8 mouse cellular contexts compared by ENCODE assay signal in genomic region chr1:58444691-58445090, GRCm38 (mm10). TPM values are rescaled to one million over a fixed set of nuclear protein-coding genes. Genes with fewer than 3 reads are reported as not detected.
DNase-seq lines count a peak whose midpoint lies in the region; ATAC-seq and TF ChIP-seq lines count a peak whose summit lies in the region.

No protein-coding gene starts in this region.

- no peaks in the 10 kb centered on the region for H3K27me3 ChIP-seq in hindbrain, embryonic 16.5 days (replicated peaks; ENCODE audit: control insufficient read depth, insufficient read depth, low read length)
- no peaks in the 10 kb centered on the region for H3K27me3 ChIP-seq in midbrain, postnatal 0 days (ENCODE audit: insufficient read depth, low read length)

- H3K4me3 ChIP-seq in layer of hippocampus, adult 2 months, result peak overlapping the region; percentile 83
- peak overlapping the region; percentile 70 for H3K4me3 ChIP-seq in brown adipose tissue, adult 24 weeks (ENCODE audit: insufficient read depth, low read depth, low read length)
- H3K4me3 ChIP-seq in hindbrain, embryonic 16.5 days (ENCODE audit: low read length), result peak overlapping the region; percentile 78
- peak overlapping the region; percentile 66 for H3K4me3 ChIP-seq in midbrain, postnatal 0 days (ENCODE audit: low read depth, low read length)

- peak overlapping the region; percentile 84 for H3K9ac ChIP-seq in hindbrain, embryonic 16.5 days (ENCODE audit: low read depth, low read length)
- H3K9ac ChIP-seq in midbrain, postnatal 0 days (replicated peaks; ENCODE audit: low read length, poor library complexity, severe bottlenecking), result peak overlapping the region; percentile 83

- H3K9me3 ChIP-seq in hindbrain, embryonic 16.5 days (ENCODE audit: control insufficient read depth, low read length), result no peaks in the 10 kb centered on the region
- no peaks in the 10 kb centered on the region for H3K9me3 ChIP-seq in midbrain, postnatal 0 days (ENCODE audit: low read length)

- DNase-seq in layer of hippocampus, adult 2 months (ENCODE audit: low spot score in 2 of 2), result no peak
- no peak for DNase-seq in layer of hippocampus, postnatal 36 days
- no peak for DNase-seq in midbrain, postnatal 0 days (ENCODE audit: low spot score)
- DNase-seq in right cerebral cortex, postnatal 25 days, result no peak
- no peak for DNase-seq in frontal cortex, postnatal 10 days (ENCODE audit: low spot score in 2 of 2)

- 12% methylated on average over 10 of the region's 10 CpGs for WGBS in hindbrain, embryonic 16.5 days
- WGBS in midbrain, postnatal 0 days, result 11% methylated on average over 10 of the region's 10 CpGs

- peaks cover 5% of the 10 kb centered on the region; the same call in 1 of the 2 replicates for H3K36me3 ChIP-seq in hindbrain, embryonic 16.5 days (ENCODE audit: control insufficient read depth, insufficient read depth, low read length)
- peaks cover 14% of the 10 kb centered on the region; the same call in 1 of the 2 replicates for H3K36me3 ChIP-seq in midbrain, postnatal 0 days (ENCODE audit: insufficient read depth, low read length)

- H3K4me1 ChIP-seq in brown adipose tissue, adult 24 weeks (ENCODE audit: control insufficient read depth, insufficient read depth, insufficient read length, low read length), result peaks cover 8% of the 10 kb centered on the region; the same call in 1 of the 2 replicates
- H3K4me1 ChIP-seq in hindbrain, embryonic 16.5 days (ENCODE audit: control insufficient read depth, insufficient read depth, low read depth, low read length), result peaks cover 16% of the 10 kb centered on the region
- peaks cover 7% of the 10 kb centered on the region; the same call in 1 of the 2 replicates for H3K4me1 ChIP-seq in midbrain, postnatal 0 days (ENCODE audit: insufficient read depth, low read length)

- H3K4me2 ChIP-seq in hindbrain, embryonic 16.5 days (ENCODE audit: low read length), result peak overlapping the region; percentile 84
- peak overlapping the region; percentile 58 for H3K4me2 ChIP-seq in midbrain, postnatal 0 days (ENCODE audit: low read depth, low read length, poor library complexity, severe bottlenecking)

- TF ChIP-seq CTCF in layer of hippocampus, adult 2 months (conservative IDR thresholded peaks at IDR 0.05), result no peak
- no peak for TF ChIP-seq CTCF in midbrain, postnatal 0 days (IDR thresholded peaks at IDR 0.05)

- peak overlapping the region; percentile 94 for H3K27ac ChIP-seq in layer of hippocampus, adult 2 months
- peak overlapping the region; percentile 79; the same call in 1 of the 2 replicates for H3K27ac ChIP-seq in brown adipose tissue, adult 24 weeks (replicated peaks; ENCODE audit: low read depth, low read length)
- H3K27ac ChIP-seq in hindbrain, embryonic 16.5 days (ENCODE audit: low read depth, low read length), result peak overlapping the region; percentile 91
- H3K27ac ChIP-seq in midbrain, postnatal 0 days (ENCODE audit: low read depth, low read length), result peak overlapping the region; percentile 87

- ATAC-seq in hindbrain, embryonic 16.5 days, result no peak
- no peak for ATAC-seq in midbrain, postnatal 0 days (ENCODE audit: low FRiP score)
- ATAC-seq in frontal cortex, adult (ENCODE audit: low TSS enrichment), result no peak

RNA-seq across cellular contexts. Expression of gene Nif3l1, which starts 0.3 kb away (rescaled TPM):
- 10 to 100 TPM; 17.6 to 21.3 TPM for total RNA-seq in layer of hippocampus, adult 2 months (2021)
- 10 to 100 TPM; 19.7 to 20.5 TPM for total RNA-seq in layer of hippocampus, postnatal 36 days (2021)
- polyA plus RNA-seq in brown adipose tissue, adult 24 weeks (2012; ENCODE audit: insufficient read depth, insufficient read length, missing spikeins), result 15.8 and 24.4 TPM in 2 replicates
- 49.6 and 50.7 TPM in 2 replicates for polyA plus RNA-seq in hindbrain, embryonic 16.5 days (2015; fragmentation: Nextera tagmentation; extraction: Ambion mirVana)
- total RNA-seq in midbrain, postnatal 0 days (2014; rRNA removed), result 28.7 and 39.8 TPM in 2 replicates
- 39.1 and 39.6 TPM in 2 replicates for polyA plus RNA-seq in midbrain, postnatal 0 days (2015; fragmentation: Nextera tagmentation; extraction: Ambion mirVana)

RNA-seq across cellular contexts. Expression of gene Ppil3, which starts 0.6 kb away (rescaled TPM):
- 10 to 100 TPM; 27.5 to 31.3 TPM for total RNA-seq in layer of hippocampus, adult 2 months (2021)
- 10 to 100 TPM; 26.7 to 29.7 TPM for total RNA-seq in layer of hippocampus, postnatal 36 days (2021)
- 28.6 and 41.0 TPM in 2 replicates for polyA plus RNA-seq in brown adipose tissue, adult 24 weeks (2012; ENCODE audit: insufficient read depth, insufficient read length, missing spikeins)
- 47.7 and 51.0 TPM in 2 replicates for polyA plus RNA-seq in hindbrain, embryonic 16.5 days (2015; fragmentation: Nextera tagmentation; extraction: Ambion mirVana)
- 19.9 and 21.9 TPM in 2 replicates for total RNA-seq in midbrain, postnatal 0 days (2014; rRNA removed)
- polyA plus RNA-seq in midbrain, postnatal 0 days (2015; fragmentation: Nextera tagmentation; extraction: Ambion mirVana), result 40.4 and 44.2 TPM in 2 replicates

RNA-seq across cellular contexts. Expression of gene Clk1, which starts 20.8 kb away (rescaled TPM):
- 100 to 1,000 TPM; 104 to 159 TPM for total RNA-seq in layer of hippocampus, adult 2 months (2021)
- total RNA-seq in layer of hippocampus, postnatal 36 days (2021), result 100 to 1,000 TPM; 167 to 174 TPM
- 51.3 and 74.0 TPM in 2 replicates for polyA plus RNA-seq in brown adipose tissue, adult 24 weeks (2012; ENCODE audit: insufficient read depth, insufficient read length, missing spikeins)
- 150 and 151 TPM in 2 replicates for polyA plus RNA-seq in hindbrain, embryonic 16.5 days (2015; fragmentation: Nextera tagmentation; extraction: Ambion mirVana)
- total RNA-seq in midbrain, postnatal 0 days (2014; rRNA removed), result 85.5 and 135 TPM in 2 replicates
- 83.4 and 114 TPM in 2 replicates for polyA plus RNA-seq in midbrain, postnatal 0 days (2015; fragmentation: Nextera tagmentation; extraction: Ambion mirVana)

RNA-seq across cellular contexts. Expression of gene Bzw1, which starts 52.0 kb away (rescaled TPM):
- 100 to 1,000 TPM; 108 to 111 TPM for total RNA-seq in layer of hippocampus, adult 2 months (2021)
- total RNA-seq in layer of hippocampus, postnatal 36 days (2021), result 100 to 1,000 TPM; 120 to 128 TPM
- polyA plus RNA-seq in brown adipose tissue, adult 24 weeks (2012; ENCODE audit: insufficient read depth, insufficient read length, missing spikeins), result 91.7 and 147 TPM in 2 replicates
- polyA plus RNA-seq in hindbrain, embryonic 16.5 days (2015; fragmentation: Nextera tagmentation; extraction: Ambion mirVana), result 322 TPM in 2 replicates
- 251 and 312 TPM in 2 replicates for total RNA-seq in midbrain, postnatal 0 days (2014; rRNA removed)
- 325 and 364 TPM in 2 replicates for polyA plus RNA-seq in midbrain, postnatal 0 days (2015; fragmentation: Nextera tagmentation; extraction: Ambion mirVana)
